In genomic region chr4:132181721-132182658, GRCm38 (mm10) we compare ENCODE assay signal across 11 mouse cellular contexts. TPM values are rescaled to one million over a fixed set of nuclear protein-coding genes. Genes with fewer than 3 reads are reported as not detected.
DNase-seq lines count a peak whose midpoint lies in the region; ATAC-seq and TF ChIP-seq lines count a peak whose summit lies in the region.
"Had no signal": no experiment of that assay in that cellular context is flagged by ENCODE, and none has a peak within 500 bp of the region (broad histone marks: within the 10 kb centered on the region; RNA-seq: fewer than 3 reads in every experiment).

No protein-coding gene starts in this region.

- no peaks in the 10 kb centered on the region for H3K9me3 ChIP-seq in liver, embryonic 15.5 days (replicated peaks)
- no peaks in the 10 kb centered on the region for H3K9me3 ChIP-seq in liver, embryonic 12.5 days (replicated peaks)
- no peaks in the 10 kb centered on the region for H3K9me3 ChIP-seq in ES-E14 (ENCODE audit: control insufficient read depth, insufficient read depth, low read depth, low read length)
- H3K9me3 ChIP-seq: forebrain, embryonic 15.5 days; megakaryocyte, embryonic 14.5 days had no signal

- ATAC-seq in liver, embryonic 15.5 days (ENCODE audit: insufficient read depth), result 0 out of 2 replicates have a peak, but pooled peaks have one; percentile 7
- ATAC-seq in liver, embryonic 12.5 days, result no peak
- ATAC-seq: forebrain, embryonic 15.5 days had no signal

- 0 out of 2 replicates have a peak, but pooled peaks cover 4% of the 10 kb centered on the region for H3K27me3 ChIP-seq in liver, embryonic 15.5 days
- no peaks in the 10 kb centered on the region for H3K27me3 ChIP-seq in liver, embryonic 12.5 days (replicated peaks)
- H3K27me3 ChIP-seq: forebrain, embryonic 15.5 days had no signal

- H3K4me3 ChIP-seq in liver, embryonic 15.5 days (replicated peaks), result no peak overlapping the region
- no peak overlapping the region for H3K4me3 ChIP-seq in liver, embryonic 12.5 days
- H3K4me3 ChIP-seq in ES-E14 (ENCODE audit: insufficient read depth in 1 of 2, low read depth in 1 of 2, low read length in 2 of 2, poor library complexity in 1 of 2, severe bottlenecking in 1 of 2), result no peak overlapping the region
- H3K4me3 ChIP-seq: forebrain, embryonic 15.5 days; megakaryocyte, embryonic 14.5 days had no signal

- no peak overlapping the region for H3K4me2 ChIP-seq in liver, embryonic 15.5 days
- H3K4me2 ChIP-seq in liver, embryonic 12.5 days, result no peak overlapping the region
- H3K4me2 ChIP-seq: forebrain, embryonic 15.5 days had no signal

- no peak overlapping the region for H3K9ac ChIP-seq in liver, embryonic 15.5 days
- no peak overlapping the region for H3K9ac ChIP-seq in liver, embryonic 12.5 days
- H3K9ac ChIP-seq in ES-E14 (ENCODE audit: insufficient read depth, low read depth, low read length, poor library complexity, severe bottlenecking), result peak overlapping the region; percentile 4
- H3K9ac ChIP-seq: forebrain, embryonic 15.5 days had no signal

- H3K36me3 ChIP-seq in liver, embryonic 15.5 days (replicated peaks), result peaks cover 48% of the 10 kb centered on the region
- H3K36me3 ChIP-seq in liver, embryonic 12.5 days, result peaks cover 54% of the 10 kb centered on the region
- H3K36me3 ChIP-seq in ES-E14 (ENCODE audit: control insufficient read depth, insufficient read depth, low read length, poor library complexity, severe bottlenecking), result peaks cover 7% of the 10 kb centered on the region

- H3K27ac ChIP-seq in liver, embryonic 15.5 days (replicated peaks), result no peak overlapping the region
- H3K27ac ChIP-seq in liver, embryonic 12.5 days, result no peak overlapping the region
- peak overlapping the region; percentile 64 for H3K27ac ChIP-seq in ES-E14 (ENCODE audit: insufficient read depth, low read depth, low read length, poor library complexity, severe bottlenecking)
- H3K27ac ChIP-seq: forebrain, embryonic 15.5 days had no signal

- WGBS in liver, embryonic 15.5 days (ENCODE audit: insufficient replicate concordance), result 72% methylated on average over 22 of the region's 22 CpGs
- 69% methylated on average over 22 of the region's 22 CpGs for WGBS in liver, embryonic 12.5 days (ENCODE audit: insufficient replicate concordance)

- no peak for DNase-seq in ES-E14 (ENCODE audit: low read depth, low spot score)
- peak; percentile 44 for DNase-seq in embryo, embryonic 10.5 days (ENCODE audit: low spot score)
- peak; percentile 55 to 65 for DNase-seq in kidney, postnatal 36 days
- no peak for DNase-seq in gastrocnemius, adult 18-20 months (ENCODE audit: low spot score)
- no peak for DNase-seq in adrenal gland, adult 8-10 months
- DNase-seq: cerebellum, adult 8-10 months; heart, postnatal 14 days had no signal

- H3K4me1 ChIP-seq in liver, embryonic 15.5 days (replicated peaks), result peaks cover 7% of the 10 kb centered on the region
- H3K4me1 ChIP-seq in liver, embryonic 12.5 days, result no peaks in the 10 kb centered on the region
- peaks cover 1 to 7% of the 10 kb centered on the region in 2 experiments; a peak in 2 of 4 replicates for H3K4me1 ChIP-seq in ES-E14 (ENCODE audit: control insufficient read depth in 2 of 2, insufficient read depth in 2 of 2, low read length in 2 of 2, poor library complexity in 1 of 2)
- H3K4me1 ChIP-seq: forebrain, embryonic 15.5 days had no signal

- in situ Hi-C loops in ES-E14 (cut with MboI; ENCODE audit: low sequenced_read_pairs in 2 of 2, unreplicated experiment in 2 of 2), result no loop called here

TF ChIP-seq in ES-E14, 5 proteins besides CTCF, POLR2A, EP300 and RAD21:
- TF ChIP-seq ZNF384 (IDR thresholded peaks at IDR 0.05; ENCODE audit: low read depth, low read length) (no peak), ZC3H11A (IDR thresholded peaks at IDR 0.05; ENCODE audit: borderline replicate concordance, low read depth, low read length) (no peak), HCFC1 (IDR thresholded peaks at IDR 0.05; ENCODE audit: borderline replicate concordance, insufficient read depth, low read length) (no peak), CHD2 (IDR thresholded peaks at IDR 0.05; ENCODE audit: low read depth, low read length) (no peak), MAFK (IDR thresholded peaks at IDR 0.05; ENCODE audit: insufficient read depth, low read depth, low read length) (no peak)

RNA-seq across cellular contexts. Expression of gene Ythdf2, which starts 30.1 kb away (rescaled TPM):
- polyA plus RNA-seq in liver, embryonic 15.5 days (2015; fragmentation: Nextera tagmentation; extraction: Ambion mirVana), result 26.2 and 28.6 TPM in 2 replicates
- 53.1 TPM in 2 replicates for polyA plus RNA-seq in liver, embryonic 12.5 days (2016; fragmentation: Nextera tagmentation; extraction: Ambion mirVana)
- total RNA-seq in ES-E14 (2012; rRNA removed), result 56.1 and 67.7 TPM in 2 replicates
- total RNA-seq in gastrocnemius, adult 18-20 months (2021), result 10 to 100 TPM; 29.7 to 29.8 TPM
- total RNA-seq in adrenal gland, adult 8-10 months (2022), result 10 to 100 TPM; 48.1 to 62.4 (median 55.0) TPM

RNA-seq across cellular contexts. Expression of gene Oprd1, which starts 37.7 kb away (rescaled TPM):
- 0.08 TPM in 1 of 2 replicates, not detected in the other for polyA plus RNA-seq in liver, embryonic 15.5 days (2015; fragmentation: Nextera tagmentation; extraction: Ambion mirVana)
- polyA plus RNA-seq in liver, embryonic 12.5 days (2016; fragmentation: Nextera tagmentation; extraction: Ambion mirVana), result 0.24 and 0.39 TPM in 2 replicates
- total RNA-seq in ES-E14 (2012; rRNA removed), result 0.62 and 0.79 TPM in 2 replicates
- total RNA-seq in gastrocnemius, adult 18-20 months (2021), result under 1 TPM; 0.07 TPM
- total RNA-seq in adrenal gland, adult 8-10 months (2022), result 1 to 10 TPM in 2 of 4 experiments, under 1 TPM in 2; 0.70 to 1.4 (median 0.93) TPM

Comparison
In these comparisons a context has a peak if more than half of its experiments do, and no peak if none do; other contexts are left out.
1. DNase-seq: peak in embryo, embryonic 10.5 days (single experiment) and kidney, postnatal 36 days (2 of 2); none in ES-E14 (single experiment), gastrocnemius, adult 18-20 months (single experiment) and adrenal gland, adult 8-10 months (single experiment).